Mouse (Mus musculus) ES-Bruce4 (cell line): Measurements from ENCODE around the gene Prkch.

Experiments used
- CTCF ChIP-seq: IDR thresholded peaks from one replicate; pipeline ENCODE4 v1.8.1; 2011; ENCODE audit warnings: low read depth, low read length
- EP300 ChIP-seq: IDR thresholded peaks from 2 replicates; pipeline ENCODE4 v1.6.1; 2011; ENCODE audit warnings: low read depth, low read length; ENCODE audit not compliant: insufficient read depth

GRCm38 (mm10) chr12:73545672-73546085 lies 38.9 kb upstream of the Prkch start:
- no peak for TF ChIP-seq EP300
- peak; percentile 42 for TF ChIP-seq CTCF
